ENCODE assay signal across 8 mouse cellular contexts in genomic region chr3:121954421-121954820, GRCm38 (mm10). TPM values are rescaled to one million over a fixed set of nuclear protein-coding genes. Genes with fewer than 3 reads are reported as not detected.
DNase-seq lines count a peak whose midpoint lies in the region; ATAC-seq and TF ChIP-seq lines count a peak whose summit lies in the region.
"Had no signal": no experiment of that assay in that cellular context is flagged by ENCODE, and none has a peak within 500 bp of the region (broad histone marks: within the 10 kb centered on the region; RNA-seq: fewer than 3 reads in every experiment).

No protein-coding gene starts in this region.

- ATAC-seq in kidney, postnatal 0 days (replicated peaks; ENCODE audit: low FRiP score, low read depth): no peak
- ATAC-seq in embryonic facial prominence, embryonic 15.5 days (ENCODE audit: insufficient number of reproducible peaks, low FRiP score, low TSS enrichment, low read depth): no peak
- ATAC-seq in hindbrain, postnatal 0 days: no peak
- ATAC-seq in lung, postnatal 0 days: no peak

- peak; percentile 35; the same call in 1 of the 2 replicates for TF ChIP-seq EP300 in lung, postnatal 0 days (IDR thresholded peaks at IDR 0.05)

- H3K36me3 ChIP-seq in kidney, postnatal 0 days (ENCODE audit: insufficient read depth, low read length): no peaks in the 10 kb centered on the region
- no peaks in the 10 kb centered on the region for H3K36me3 ChIP-seq in embryonic facial prominence, embryonic 15.5 days
- no peaks in the 10 kb centered on the region for H3K36me3 ChIP-seq in hindbrain, postnatal 0 days (ENCODE audit: insufficient read depth, low read length)
- H3K36me3 ChIP-seq in lung, postnatal 0 days (ENCODE audit: insufficient read depth, low read length): no peaks in the 10 kb centered on the region

- 34% methylated on average over 2 of the region's 2 CpGs for WGBS in kidney, postnatal 0 days
- 29% methylated on average over 2 of the region's 2 CpGs for WGBS in embryonic facial prominence, embryonic 15.5 days
- 52% methylated on average over 2 of the region's 2 CpGs for WGBS in hindbrain, postnatal 0 days
- 17% methylated on average over 2 of the region's 2 CpGs for WGBS in lung, postnatal 0 days

- H3K9me3 ChIP-seq in kidney, postnatal 0 days (replicated peaks; ENCODE audit: low read length): no peaks in the 10 kb centered on the region
- no peaks in the 10 kb centered on the region for H3K9me3 ChIP-seq in embryonic facial prominence, embryonic 15.5 days (replicated peaks)
- no peaks in the 10 kb centered on the region for H3K9me3 ChIP-seq in hindbrain, postnatal 0 days (ENCODE audit: low read length)
- no peaks in the 10 kb centered on the region for H3K9me3 ChIP-seq in lung, postnatal 0 days (ENCODE audit: low read length)

- no peaks in the 10 kb centered on the region for H3K27me3 ChIP-seq in kidney, postnatal 0 days (ENCODE audit: insufficient read depth, low read length)
- no peaks in the 10 kb centered on the region for H3K27me3 ChIP-seq in embryonic facial prominence, embryonic 15.5 days
- H3K27me3 ChIP-seq in hindbrain, postnatal 0 days (ENCODE audit: insufficient read depth, low read length): no peaks in the 10 kb centered on the region; the same call in 1 of the 2 replicates
- no peaks in the 10 kb centered on the region for H3K27me3 ChIP-seq in lung, postnatal 0 days (replicated peaks; ENCODE audit: insufficient read depth, low read length)
- H3K27me3 ChIP-seq: Patski had no signal

- H3K4me2 ChIP-seq in kidney, postnatal 0 days (ENCODE audit: low read length): peak overlapping the region; percentile 74
- H3K4me2 ChIP-seq in embryonic facial prominence, embryonic 15.5 days (replicated peaks): peak overlapping the region; percentile 80
- H3K4me2 ChIP-seq in hindbrain, postnatal 0 days (ENCODE audit: low read depth, low read length): peak overlapping the region; percentile 63; the same call in 1 of the 2 replicates
- H3K4me2 ChIP-seq in lung, postnatal 0 days (replicated peaks; ENCODE audit: low read depth, low read length): peak overlapping the region; percentile 65

- TF ChIP-seq CTCF in kidney, postnatal 0 days (IDR thresholded peaks at IDR 0.05; ENCODE audit: low read depth): no peak
- no peak for TF ChIP-seq CTCF in hindbrain, postnatal 0 days (IDR thresholded peaks at IDR 0.05; ENCODE audit: low read depth)
- no peak for TF ChIP-seq CTCF in lung, postnatal 0 days (IDR thresholded peaks at IDR 0.05)

- peak overlapping the region; percentile 80; the same call in 1 of the 2 replicates for H3K27ac ChIP-seq in kidney, postnatal 0 days
- H3K27ac ChIP-seq in embryonic facial prominence, embryonic 15.5 days (replicated peaks): no peak overlapping the region
- no peak overlapping the region for H3K27ac ChIP-seq in hindbrain, postnatal 0 days
- peak overlapping the region; percentile 97 for H3K27ac ChIP-seq in lung, postnatal 0 days (ENCODE audit: low read length)

- H3K9ac ChIP-seq in kidney, postnatal 0 days (ENCODE audit: low read depth, low read length): peak overlapping the region; percentile 80; the same call in 1 of the 2 replicates
- H3K9ac ChIP-seq in embryonic facial prominence, embryonic 15.5 days: no peak overlapping the region
- H3K9ac ChIP-seq in hindbrain, postnatal 0 days (replicated peaks; ENCODE audit: low read length): no peak overlapping the region
- peak overlapping the region; percentile 91 for H3K9ac ChIP-seq in lung, postnatal 0 days (replicated peaks; ENCODE audit: low read depth)

- no peak for DNase-seq in kidney, postnatal 0 days (ENCODE audit: low spot score)
- DNase-seq in kidney, adult 18-20 months: no peak
- DNase-seq in hindbrain, postnatal 0 days (ENCODE audit: low spot score): no peak
- peak; percentile 86 for DNase-seq in lung, postnatal 0 days (ENCODE audit: low spot score)
- no peak for DNase-seq in adrenal gland, adult 18-20 months (ENCODE audit: low spot score in 2 of 2)
- DNase-seq in embryo, embryonic 11 days: no peak

- 0 out of 2 replicates have a peak, but pooled peaks cover 5% of the 10 kb centered on the region for H3K4me1 ChIP-seq in kidney, postnatal 0 days (replicated peaks; ENCODE audit: insufficient read depth, low read length)
- peaks cover 13% of the 10 kb centered on the region; the same call in 1 of the 2 replicates for H3K4me1 ChIP-seq in embryonic facial prominence, embryonic 15.5 days
- H3K4me1 ChIP-seq in hindbrain, postnatal 0 days (ENCODE audit: insufficient read depth, low read length): no peaks in the 10 kb centered on the region
- H3K4me1 ChIP-seq in lung, postnatal 0 days (ENCODE audit: insufficient read depth, low read depth, low read length): no peaks in the 10 kb centered on the region

- peak overlapping the region; percentile 63 for H3K4me3 ChIP-seq in kidney, postnatal 0 days (replicated peaks; ENCODE audit: low read depth, low read length)
- H3K4me3 ChIP-seq in embryonic facial prominence, embryonic 15.5 days (replicated peaks): peak overlapping the region; percentile 76
- no peak overlapping the region for H3K4me3 ChIP-seq in hindbrain, postnatal 0 days (ENCODE audit: low read length)
- peak overlapping the region; percentile 89 for H3K4me3 ChIP-seq in lung, postnatal 0 days (ENCODE audit: low read depth, low read length)

RNA-seq across cellular contexts. Expression of gene Arhgap29, which starts 2.1 kb away (rescaled TPM):
- polyA plus RNA-seq in kidney, postnatal 0 days (2015; fragmentation: Nextera tagmentation; extraction: Ambion mirVana): 36.2 and 38.5 TPM in 2 replicates
- 45.1 and 47.8 TPM in 2 replicates for polyA plus RNA-seq in embryonic facial prominence, embryonic 15.5 days (2015; fragmentation: Nextera tagmentation; extraction: Ambion mirVana)
- total RNA-seq in hindbrain, postnatal 0 days (2014; rRNA removed): 21.7 and 21.8 TPM in 2 replicates
- polyA plus RNA-seq in hindbrain, postnatal 0 days (2015; fragmentation: Nextera tagmentation; extraction: Ambion mirVana): 13.6 and 14.8 TPM in 2 replicates
- polyA plus RNA-seq in lung, postnatal 0 days (2015; fragmentation: Nextera tagmentation; extraction: Ambion mirVana): 56.8 and 67.2 TPM in 2 replicates
- total RNA-seq in adrenal gland, adult 18-20 months (2021): 10 to 100 TPM; 48.6 to 58.7 TPM

Comparison
In these comparisons a context has a peak if more than half of its experiments do, and no peak if none do; other contexts are left out.
1. H3K27ac ChIP-seq: peak in kidney, postnatal 0 days (single experiment) and lung, postnatal 0 days (single experiment); none in embryonic facial prominence, embryonic 15.5 days (single experiment) and hindbrain, postnatal 0 days (single experiment).
2. H3K9ac ChIP-seq: peak in kidney, postnatal 0 days (single experiment) and lung, postnatal 0 days (single experiment); none in embryonic facial prominence, embryonic 15.5 days (single experiment) and hindbrain, postnatal 0 days (single experiment).
3. Peak in every context shown above with its lines, with median percentiles within 50 percentile points of each other: H3K4me2 ChIP-seq.